Mouse (Mus musculus) kidney, adult 2 months (tissue): ENCODE data around the gene Cd209c. TPM values are rescaled to one million over a fixed set of nuclear protein-coding genes. Genes with fewer than 3 reads are reported as not detected.

Source experiments
- DNase-seq: peaks from one replicate; pipeline ENCODE4 v3.0.0; 2021
- H3K27ac ChIP-seq: fragments of 200-500 bp; 2 replicates; pipeline ENCODE4 v1.5.1; 2012; ENCODE audit warnings: low read depth, low read length, control low read depth, inconsistent platforms; ENCODE audit not compliant: insufficient read depth
- H3K27me3 ChIP-seq: fragments of 200-500 bp; replicated peaks from 2 replicates; pipeline ENCODE4 v1.6.1; 2012; ENCODE audit warnings: mild to moderate bottlenecking, moderate library complexity, low read length, inconsistent platforms; ENCODE audit not compliant: control insufficient read depth, insufficient read depth
- H3K36me3 ChIP-seq: fragments of 200-500 bp; 2 replicates; pipeline ENCODE4 v1.6.1; 2012; ENCODE audit warnings: mild to moderate bottlenecking, moderate library complexity, low read length, inconsistent platforms; ENCODE audit not compliant: control insufficient read depth, insufficient read depth
- H3K4me1 ChIP-seq: fragments of 200-500 bp; 2 replicates; pipeline ENCODE4 v1.6.1; 2011; ENCODE audit warnings: low read length; ENCODE audit not compliant: control insufficient read depth, insufficient read depth
- H3K4me3 ChIP-seq: fragments of 200-500 bp; 2 replicates; pipeline ENCODE4 v1.5.1; 2011; ENCODE audit warnings: mild to moderate bottlenecking, low read depth, low read length, control low read depth; ENCODE audit not compliant: insufficient read depth
- CTCF ChIP-seq: fragments of 200-500 bp; conservative IDR thresholded peaks from 2 replicates; pipeline ENCODE4 v1.5.1; 2011; ENCODE audit warnings: low read depth, mild to moderate bottlenecking, control low read depth, low read length, moderate library complexity, mixed read lengths; ENCODE audit not compliant: insufficient read depth, insufficient read length
- POLR2A ChIP-seq: fragments of 200-500 bp; IDR thresholded peaks from one replicate; pipeline ENCODE4 v1.6.1; 2011; ENCODE audit warnings: low read depth, low read length, control low read depth
- WGBS: fragments of 180-500 bp; shearing (Covaris S2); methylation state at CpG from one replicate; pipeline ENCODE4 v1.1.7; 2018; 5-methylcytosine and 5-hydroxymethylcytosine counted together
- polyA plus RNA-seq: library from polyadenylated mRNA; depleted of rRNA; stranded (reverse); fragments of >200 nt; gene quantifications from 2 replicates; pipeline ENCODE4 v1.2.3, GENCODE M21; 2012; rRNA removed

Gene Cd209c
- 0.16 and 0.58 TPM in 2 replicates for polyA plus RNA-seq

- DNase-seq = no peak
- Histone ChIP-seq H3K36me3 (no peaks in the 10 kb centered on the region), H3K27ac (no peak within 1 kb of the TSS), H3K4me3 (no peak within 1 kb of the TSS), H3K4me1 (no peaks in the 10 kb centered on the region), H3K27me3 (no peaks in the 10 kb centered on the region)
- no peak for TF ChIP-seq POLR2A
- TF ChIP-seq CTCF = no peak
- WGBS = 82% methylated on average over 1 of the region's 1 CpGs
These were observed at the start of gene Cd209c for GRCm38 (mm10) chr8:3954646-3955045. Cd209c (minus strand) TSS chr8:3954746.

GRCm38 (mm10) chr8:3994219-3994618 lies 39.7 kb upstream of the Cd209c start:
- 27% methylated on average over 42 of the region's 42 CpGs for WGBS
- Histone ChIP-seq H3K27me3 (no peaks in the 10 kb centered on the region), H3K36me3 (no peaks in the 10 kb centered on the region), H3K4me3 (no peak overlapping the region), H3K4me1 (no peaks in the 10 kb centered on the region), H3K27ac (no peak overlapping the region)
- TF ChIP-seq CTCF (no peak), POLR2A (no peak)
- DNase-seq = no peak

- no peak overlapping the region for H3K27ac ChIP-seq
- H3K36me3 ChIP-seq = no peaks in the 10 kb centered on the region
- WGBS = 67% methylated on average over 1 of the region's 1 CpGs
- no peak overlapping the region for H3K4me3 ChIP-seq
- DNase-seq = peak; percentile 38
- no peaks in the 10 kb centered on the region for H3K4me1 ChIP-seq
- H3K27me3 ChIP-seq = no peaks in the 10 kb centered on the region
- TF ChIP-seq CTCF (peak; percentile 65), POLR2A (no peak)
These were observed 1.5 kb upstream of the Cd209c start for GRCm38 (mm10) chr8:3956037-3956436.

GRCm38 (mm10) chr8:3940023-3940422 lies 14.5 kb downstream of the Cd209c start:
- H3K27ac ChIP-seq = no peak overlapping the region
- 86% methylated on average over 3 of the region's 3 CpGs for WGBS
- H3K36me3 ChIP-seq = no peaks in the 10 kb centered on the region
- no peak overlapping the region for H3K4me3 ChIP-seq
- TF ChIP-seq POLR2A = no peak
- no peak for TF ChIP-seq CTCF
- no peaks in the 10 kb centered on the region for H3K4me1 ChIP-seq
- no peaks in the 10 kb centered on the region for H3K27me3 ChIP-seq
- DNase-seq = no peak

- TF ChIP-seq CTCF (no peak), POLR2A (no peak)
- H3K36me3 ChIP-seq = no peaks in the 10 kb centered on the region
These were observed 27.8 kb downstream of the Cd209c start, which contains the start of gene Cd209b for GRCm38 (mm10) chr8:3926744-3927143. Cd209b (minus strand) TSS chr8:3926844.

More at GRCm38 (mm10) chr8:3926744-3927143, 27.8 kb downstream of the Cd209c start, which contains the start of gene Cd209b:
- WGBS = 84% methylated on average over 3 of the region's 3 CpGs
- no peak within 1 kb of the TSS for H3K4me3 ChIP-seq
- no peaks in the 10 kb centered on the region for H3K27me3 ChIP-seq
- H3K4me1 ChIP-seq = no peaks in the 10 kb centered on the region
- no peak within 1 kb of the TSS for H3K27ac ChIP-seq
- DNase-seq = no peak

Other genes with a start within 250 kb of the Cd209c start
- 0.50 TPM in 1 of 2 replicates, not detected in the other for gene Clec4g, start 234.1 kb downstream of the Cd209c start, polyA plus RNA-seq
- 0.79 and 1.1 TPM in 2 replicates for gene Cd209a, start 205.8 kb downstream of the Cd209c start, polyA plus RNA-seq
- gene Cd209e, start 100.4 kb downstream of the Cd209c start, polyA plus RNA-seq = 0.13 TPM in 1 of 2 replicates, not detected in the other
- 0.20 and 1.1 TPM in 2 replicates for gene Cd209d, start 76.2 kb downstream of the Cd209c start, polyA plus RNA-seq
- gene Cd209b, start 27.9 kb downstream of the Cd209c start, polyA plus RNA-seq = 0.34 and 10.5 TPM in 2 replicates
- 2.4 and 5.7 TPM in 2 replicates for gene Cd209f, start 151.1 kb upstream of the Cd209c start, polyA plus RNA-seq
- gene Cd209g, start 179.4 kb upstream of the Cd209c start, polyA plus RNA-seq = 2.2 and 6.5 TPM in 2 replicates
- 22.4 and 23.0 TPM in 2 replicates for gene Evi5l, start 211.8 kb upstream of the Cd209c start, polyA plus RNA-seq